28 mouse cellular contexts compared by ENCODE assay signal in the genomic region with DNA sequence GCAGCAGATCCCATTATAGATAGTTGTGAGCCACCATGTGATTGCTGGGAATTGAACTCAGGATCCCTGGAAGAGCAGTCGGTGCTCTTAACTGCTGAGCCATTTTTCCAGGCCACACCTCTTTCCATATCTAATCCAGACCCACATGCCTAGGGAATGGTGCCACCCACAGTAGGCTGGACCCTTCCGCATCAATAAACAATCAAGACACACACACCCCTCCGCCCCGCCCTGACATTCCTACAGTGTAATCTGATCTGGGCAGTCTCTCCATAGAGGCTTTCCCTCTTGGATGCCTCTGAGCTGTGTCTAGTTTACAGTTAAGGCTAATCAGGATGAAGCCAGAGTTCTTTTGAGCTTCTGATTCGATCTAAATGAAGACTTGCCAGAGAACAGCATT.
DNase-seq lines count a peak whose midpoint lies in the region; ATAC-seq and TF ChIP-seq lines count a peak whose summit lies in the region.
"Had no signal": no experiment of that assay in that cellular context is flagged by ENCODE, and none has a peak within 500 bp of the region (broad histone marks: within the 10 kb centered on the region; RNA-seq: fewer than 3 reads in every experiment).

No protein-coding gene starts in this region.

- no peaks in the 10 kb centered on the region for H3K27me3 ChIP-seq in kidney, postnatal 0 days (ENCODE audit: insufficient read depth, low read length)
- H3K27me3 ChIP-seq in intestine, postnatal 0 days (replicated peaks; ENCODE audit: control insufficient read depth, insufficient read depth, low read length): no peaks in the 10 kb centered on the region
- H3K27me3 ChIP-seq: intestine, embryonic 15.5 days had no signal

- H3K36me3 ChIP-seq in kidney, postnatal 0 days (ENCODE audit: insufficient read depth, low read length): no peaks in the 10 kb centered on the region
- no peaks in the 10 kb centered on the region for H3K36me3 ChIP-seq in ES-E14 (ENCODE audit: control insufficient read depth, insufficient read depth, low read length, poor library complexity, severe bottlenecking)
- H3K36me3 ChIP-seq in intestine, postnatal 0 days (ENCODE audit: control insufficient read depth, insufficient read depth): no peaks in the 10 kb centered on the region
- H3K36me3 ChIP-seq: forebrain, embryonic 10.5 days; heart, embryonic 12.5 days; heart, embryonic 15.5 days; hindbrain, embryonic 10.5 days; hindbrain, embryonic 13.5 days; intestine, embryonic 15.5 days had no signal

- no peak overlapping the region for H3K9ac ChIP-seq in kidney, postnatal 0 days (ENCODE audit: low read depth, low read length)
- no peak overlapping the region for H3K9ac ChIP-seq in ES-E14 (ENCODE audit: insufficient read depth, low read depth, low read length, poor library complexity, severe bottlenecking)
- no peak overlapping the region for H3K9ac ChIP-seq in intestine, postnatal 0 days (ENCODE audit: low read depth, low read length)
- H3K9ac ChIP-seq: forebrain, embryonic 13.5 days; heart, embryonic 12.5 days; heart, embryonic 15.5 days; hindbrain, embryonic 13.5 days; intestine, embryonic 15.5 days had no signal

- in situ Hi-C loops in ES-E14 (cut with MboI; ENCODE audit: low sequenced_read_pairs in 2 of 2, unreplicated experiment in 2 of 2): no loop called here

- H3K4me3 ChIP-seq in kidney, postnatal 0 days (replicated peaks; ENCODE audit: low read depth, low read length): no peak overlapping the region
- no peak overlapping the region for H3K4me3 ChIP-seq in ES-E14 (ENCODE audit: insufficient read depth in 1 of 2, low read depth in 1 of 2, low read length in 2 of 2, poor library complexity in 1 of 2, severe bottlenecking in 1 of 2)
- no peak overlapping the region for H3K4me3 ChIP-seq in intestine, postnatal 0 days (ENCODE audit: low read depth, low read length)
- H3K4me3 ChIP-seq: forebrain, embryonic 10.5 days; forebrain, embryonic 13.5 days; gastrocnemius, adult 2 months; heart, embryonic 12.5 days; heart, embryonic 15.5 days; hindbrain, embryonic 10.5 days; hindbrain, embryonic 13.5 days; intestine, embryonic 15.5 days had no signal

- H3K9me3 ChIP-seq in kidney, postnatal 0 days (replicated peaks; ENCODE audit: low read length): no peaks in the 10 kb centered on the region; the same call in 1 of the 2 replicates
- no peaks in the 10 kb centered on the region for H3K9me3 ChIP-seq in ES-E14 (ENCODE audit: control insufficient read depth, insufficient read depth, low read depth, low read length)
- H3K9me3 ChIP-seq in intestine, postnatal 0 days (ENCODE audit: control insufficient read depth): no peaks in the 10 kb centered on the region
- H3K9me3 ChIP-seq: forebrain, embryonic 13.5 days; heart, embryonic 15.5 days; hindbrain, embryonic 10.5 days; intestine, embryonic 15.5 days had no signal

- no peak for TF ChIP-seq CTCF in kidney, postnatal 0 days (IDR thresholded peaks at IDR 0.05; ENCODE audit: low read depth)
- no peak for TF ChIP-seq CTCF in intestine, postnatal 0 days (IDR thresholded peaks at IDR 0.05; ENCODE audit: low read depth)

- 0 out of 2 replicates have a peak, but pooled peaks cover 3% of the 10 kb centered on the region for H3K4me1 ChIP-seq in kidney, postnatal 0 days (replicated peaks; ENCODE audit: insufficient read depth, low read length)
- peaks cover 2 to 13% of the 10 kb centered on the region in 2 experiments; a peak in 3 of 4 replicates for H3K4me1 ChIP-seq in ES-E14 (ENCODE audit: control insufficient read depth in 2 of 2, insufficient read depth in 2 of 2, low read length in 2 of 2, poor library complexity in 1 of 2)
- H3K4me1 ChIP-seq in intestine, postnatal 0 days (replicated peaks; ENCODE audit: control insufficient read depth, insufficient read depth, low read length): no peaks in the 10 kb centered on the region
- H3K4me1 ChIP-seq: heart, embryonic 15.5 days had no signal

- peak; percentile 49 for DNase-seq in kidney, postnatal 0 days (ENCODE audit: low spot score)
- no peak for DNase-seq in kidney, adult 8-10 months
- DNase-seq in ES-E14 (ENCODE audit: low read depth, low spot score): peak; percentile 58
- peak; percentile 70 for DNase-seq in WW6 (ENCODE audit: low read depth, low spot score)
- DNase-seq in urinary bladder, postnatal 10 days (ENCODE audit: low spot score): no peak
- DNase-seq in ovary, postnatal 10 days (ENCODE audit: low spot score): no peak
- DNase-seq: adrenal gland, postnatal 10 days; adrenal gland, postnatal 36 days; cerebellum, adult 18-20 months; cerebellum, adult 9-10 months; cerebellum, postnatal 14 days; gastrocnemius, adult 2 months; gastrocnemius, postnatal 14 days; heart, adult 11 months; heart, postnatal 10 days; heart, postnatal 36 days; kidney, adult 18-20 months had no signal

- H3K27ac ChIP-seq in kidney, postnatal 0 days: no peak overlapping the region
- H3K27ac ChIP-seq in ES-E14 (ENCODE audit: insufficient read depth, low read depth, low read length, poor library complexity, severe bottlenecking): no peak overlapping the region
- no peak overlapping the region for H3K27ac ChIP-seq in intestine, postnatal 0 days (ENCODE audit: low read depth, low read length)
- H3K27ac ChIP-seq: forebrain, embryonic 10.5 days; forebrain, embryonic 13.5 days; gastrocnemius, adult 2 months; heart, embryonic 15.5 days; hindbrain, embryonic 10.5 days; hindbrain, embryonic 13.5 days; intestine, embryonic 15.5 days had no signal

- no peak for ATAC-seq in kidney, postnatal 0 days (replicated peaks; ENCODE audit: low FRiP score, low read depth)
- ATAC-seq in intestine, postnatal 0 days: no peak
- ATAC-seq: CD4-positive, CD25-positive, alpha-beta regulatory T cell, adult 4 months; forebrain, embryonic 13.5 days; forebrain, embryonic 16.5 days; hindbrain, embryonic 16.5 days; intestine, embryonic 15.5 days had no signal

- H3K4me2 ChIP-seq in kidney, postnatal 0 days (ENCODE audit: low read length): no peak overlapping the region
- no peak overlapping the region for H3K4me2 ChIP-seq in intestine, postnatal 0 days (replicated peaks; ENCODE audit: low read depth)
- H3K4me2 ChIP-seq: forebrain, embryonic 13.5 days; heart, embryonic 12.5 days; heart, embryonic 15.5 days; hindbrain, embryonic 13.5 days; intestine, embryonic 15.5 days had no signal

- WGBS in kidney, postnatal 0 days: 56% methylated on average over 5 of the region's 5 CpGs
- WGBS in intestine, postnatal 0 days: 59% methylated on average over 5 of the region's 5 CpGs

TF ChIP-seq in ES-E14, 5 proteins besides CTCF, POLR2A, EP300 and RAD21:
- TF ChIP-seq HCFC1 (IDR thresholded peaks at IDR 0.05; ENCODE audit: borderline replicate concordance, insufficient read depth, low read length): no peak
TF ChIP-seq in ES-E14: peak in this region for 0.

Comparison
In these comparisons a context has a peak if more than half of its experiments do, and no peak if none do; other contexts are left out.
1. DNase-seq: peak in kidney, postnatal 0 days (single experiment), ES-E14 (single experiment) and WW6 (single experiment); none in kidney, adult 8-10 months (0 of 2), urinary bladder, postnatal 10 days (single experiment) and ovary, postnatal 10 days (single experiment).